Mouse (Mus musculus) cerebellum, adult 2 months (tissue): ENCODE measurements around the gene Gucd1.
A peak's percentile ranks its signal among the peaks of the same experiment; 100 is the strongest.

Source experiments
- CTCF ChIP-seq: fragments of 200-500 bp; IDR thresholded peaks from 2 replicates; pipeline ENCODE4 v1.5.1; 2011; ENCODE audit warnings: low read depth, mild to moderate bottlenecking, control low read depth, low read length, moderate library complexity, borderline replicate concordance; ENCODE audit not compliant: insufficient read depth
- POLR2A ChIP-seq: fragments of 200-500 bp; IDR thresholded peaks from 2 replicates; pipeline ENCODE4 v1.6.1; 2011; ENCODE audit warnings: low read length, control low read depth, borderline replicate concordance; ENCODE audit not compliant: insufficient read depth

DNA sequence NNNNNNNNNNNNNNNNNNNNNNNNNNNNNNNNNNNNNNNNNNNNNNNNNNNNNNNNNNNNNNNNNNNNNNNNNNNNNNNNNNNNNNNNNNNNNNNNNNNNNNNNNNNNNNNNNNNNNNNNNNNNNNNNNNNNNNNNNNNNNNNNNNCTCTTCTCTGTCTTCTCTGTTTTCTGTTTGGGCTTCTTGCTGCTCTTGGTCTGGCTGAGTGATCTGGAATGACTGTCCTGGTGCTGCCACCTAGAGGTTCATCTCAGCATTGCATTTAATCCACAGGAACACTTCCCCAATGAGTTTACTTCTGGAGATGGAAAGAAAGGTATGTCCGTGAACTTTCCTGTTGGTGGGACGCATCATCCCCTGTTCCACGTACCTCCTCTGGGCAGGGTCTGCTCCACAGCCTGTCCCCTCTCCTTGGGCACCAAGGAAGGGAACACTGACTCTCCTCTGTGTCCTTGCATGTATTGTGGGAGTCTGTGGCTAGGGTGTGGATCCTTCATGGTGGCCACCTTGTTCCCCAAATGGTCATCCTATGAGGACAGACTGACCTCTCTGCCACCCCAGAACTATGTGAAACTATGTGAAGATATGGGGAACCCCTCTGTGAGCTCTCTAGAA lies 81.1 kb downstream of the Gucd1 start:
- TF ChIP-seq CTCF, result peak; percentile 91
- no peak for TF ChIP-seq POLR2A
